Mouse (Mus musculus) stomach, postnatal 0 days (tissue): ENCODE data around the gene Xylt2. TPM values are rescaled to one million over a fixed set of nuclear protein-coding genes. Genes with fewer than 3 reads are reported as not detected.

Source experiments
- ATAC-seq: fragments of 200-750 bp; cut with Nextera tagmentation; 2 replicates; pipeline ENCODE4 v1.8.0; 2017; ENCODE audit not compliant: low FRiP score, low TSS enrichment
- DNase-seq: peaks from one replicate; pipeline ENCODE4 v3.0.0-alpha.2; 2016; ENCODE audit warnings: low spot score
- H3K27ac ChIP-seq: fragments of 300-500 bp; sonication (generic); replicated peaks from 2 replicates; pipeline ENCODE4 v1.5.1; 2014; ENCODE audit warnings: mild to moderate bottlenecking, control low read depth
- H3K27me3 ChIP-seq: fragments of 300-500 bp; sonication (generic); 2 replicates; pipeline ENCODE4 v1.6.1; 2014; ENCODE audit warnings: low read length; ENCODE audit not compliant: control insufficient read depth, insufficient read depth
- H3K36me3 ChIP-seq: fragments of 300-500 bp; sonication (generic); 2 replicates; pipeline ENCODE4 v1.6.1; 2014; ENCODE audit warnings: low read length, mixed read lengths; ENCODE audit not compliant: control insufficient read depth, insufficient read depth
- H3K4me1 ChIP-seq: fragments of 300-500 bp; sonication (generic); replicated peaks from 2 replicates; pipeline ENCODE4 v1.6.1; 2014; ENCODE audit warnings: antibody characterized with exemption; ENCODE audit not compliant: control insufficient read depth, insufficient read depth
- H3K4me2 ChIP-seq: fragments of 300-500 bp; sonication (generic); replicated peaks from 2 replicates; pipeline ENCODE4 v1.6.1; 2014; ENCODE audit warnings: low read depth, mild to moderate bottlenecking, control low read depth, moderate library complexity
- H3K4me3 ChIP-seq: fragments of 300-500 bp; sonication (generic); 2 replicates; pipeline ENCODE4 v1.5.1; 2014; ENCODE audit warnings: low read depth, low read length, control low read depth
- H3K9ac ChIP-seq: fragments of 300-500 bp; sonication (generic); 2 replicates; pipeline ENCODE4 v1.6.1; 2014; ENCODE audit warnings: mild to moderate bottlenecking, low read length, control low read depth, mixed read lengths
- H3K9me3 ChIP-seq: fragments of 300-500 bp; sonication (generic); 2 replicates; pipeline ENCODE4 v1.6.1; 2016; ENCODE audit warnings: low read length; ENCODE audit not compliant: control insufficient read depth
- CTCF ChIP-seq: IDR thresholded peaks from 2 replicates; pipeline ENCODE4 v1.5.1; 2016; ENCODE audit warnings: antibody characterized with exemption, low read depth, mild to moderate bottlenecking, moderate library complexity
- EP300 ChIP-seq: optimal IDR thresholded peaks from 2 replicates; pipeline ENCODE3; 2016; ENCODE audit warnings: antibody characterized with exemption
- WGBS: fragments of 180-500 bp; shearing (Covaris S2); extraction: QIAGEN DNeasy Blood & Tissue Kit; methylation state at CpG from one replicate; pipeline ENCODE4 v1.1.7; 2014; 5-methylcytosine and 5-hydroxymethylcytosine counted together
- polyA plus RNA-seq: library from polyadenylated mRNA; unstranded; fragments of >200 nt; fragmentation: Nextera tagmentation; extraction: Ambion mirVana; gene quantifications from 2 replicates; pipeline ENCODE4 v1.2.1, GENCODE M21; 2015

Xylt2 gene
- polyA plus RNA-seq, 1 experiment from 2014 or later, result 8.4 TPM

GRCm38 (mm10) chr11:94715622-94716021 lies 38.3 kb upstream of the Xylt2 start:
- TF ChIP-seq CTCF (no peak), EP300 (no peak)
- H3K27me3 ChIP-seq, result no peaks in the 10 kb centered on the region
- DNase-seq (no peak), ATAC-seq (no peak)
- no peaks in the 10 kb centered on the region for H3K9me3 ChIP-seq
- no peak overlapping the region for H3K4me2 ChIP-seq
- 57% methylated on average over 5 of the region's 5 CpGs for WGBS
- no peaks in the 10 kb centered on the region for H3K4me1 ChIP-seq
- no peak overlapping the region for H3K9ac ChIP-seq
- H3K27ac ChIP-seq, result no peak overlapping the region
- H3K36me3 ChIP-seq, result no peaks in the 10 kb centered on the region
- H3K4me3 ChIP-seq, result no peak overlapping the region

GRCm38 (mm10) chr11:94713246-94713860 lies 36.0 kb upstream of the Xylt2 start:
- ATAC-seq, result no peak
- no peaks in the 10 kb centered on the region for H3K27me3 ChIP-seq
- no peak overlapping the region for H3K4me2 ChIP-seq
- H3K9ac ChIP-seq, result no peak overlapping the region
- no peak overlapping the region for H3K27ac ChIP-seq
- no peaks in the 10 kb centered on the region for H3K4me1 ChIP-seq
- WGBS, result 32% methylated on average over 11 of the region's 11 CpGs
- H3K9me3 ChIP-seq, result no peaks in the 10 kb centered on the region
- no peak for DNase-seq
- H3K36me3 ChIP-seq, result no peaks in the 10 kb centered on the region
- H3K4me3 ChIP-seq, result no peak overlapping the region
- TF ChIP-seq CTCF (no peak), EP300 (no peak)

GRCm38 (mm10) chr11:94704472-94704871 lies 27.2 kb upstream of the Xylt2 start, which contains the start of gene Gm11541:
Gene Gm11541 (minus strand): TSS chr11:94704499.
- 44% methylated on average over 5 of the region's 5 CpGs for WGBS
- TF ChIP-seq CTCF (no peak), EP300 (no peak)
- H3K27ac ChIP-seq, result no peak within 1 kb of the TSS
- ATAC-seq (no peak), DNase-seq (no peak)
- no peaks in the 10 kb centered on the region for H3K9me3 ChIP-seq
- H3K36me3 ChIP-seq, result no peaks in the 10 kb centered on the region
- no peaks in the 10 kb centered on the region for H3K4me1 ChIP-seq
- no peaks in the 10 kb centered on the region for H3K27me3 ChIP-seq
- no peak within 1 kb of the TSS for H3K9ac ChIP-seq
- no peak within 1 kb of the TSS for H3K4me3 ChIP-seq
- H3K4me2 ChIP-seq, result no peak within 1 kb of the TSS

- Histone ChIP-seq H3K27me3 (no peaks in the 10 kb centered on the region), H3K9ac (no peak overlapping the region), H3K27ac (no peak overlapping the region), H3K9me3 (no peaks in the 10 kb centered on the region), H3K4me2 (no peak overlapping the region), H3K4me3 (no peak overlapping the region), H3K36me3 (no peaks in the 10 kb centered on the region), H3K4me1 (no peaks in the 10 kb centered on the region)
- DNase-seq (no peak), ATAC-seq (no peak)
- 47% methylated on average over 7 of the region's 7 CpGs for WGBS
- TF ChIP-seq CTCF (peak; percentile 51), EP300 (no peak)
These were observed 26.7 kb upstream of the Xylt2 start for GRCm38 (mm10) chr11:94704020-94704419.

- Histone ChIP-seq H3K9ac (no peak overlapping the region), H3K27me3 (no peaks in the 10 kb centered on the region), H3K36me3 (no peaks in the 10 kb centered on the region), H3K9me3 (no peaks in the 10 kb centered on the region), H3K27ac (no peak overlapping the region), H3K4me2 (no peak overlapping the region), H3K4me1 (no peaks in the 10 kb centered on the region), H3K4me3 (no peak overlapping the region)
- ATAC-seq (no peak), DNase-seq (no peak)
- WGBS, result 17% methylated on average over 3 of the region's 3 CpGs
- TF ChIP-seq CTCF, result no peak
- no peak for TF ChIP-seq EP300
These were observed 24.9 kb upstream of the Xylt2 start for GRCm38 (mm10) chr11:94702216-94702610.

- no peaks in the 10 kb centered on the region for H3K27me3 ChIP-seq
- H3K9ac ChIP-seq, result no peak overlapping the region
- no peaks in the 10 kb centered on the region for H3K9me3 ChIP-seq
- TF ChIP-seq CTCF (no peak), EP300 (no peak)
- no peak overlapping the region for H3K27ac ChIP-seq
- H3K4me3 ChIP-seq, result no peak overlapping the region
- ATAC-seq (no peak), DNase-seq (no peak)
- no peaks in the 10 kb centered on the region for H3K36me3 ChIP-seq
- 25% methylated on average over 27 of the region's 27 CpGs for WGBS
- H3K4me2 ChIP-seq, result peak overlapping the region; percentile 42
- H3K4me1 ChIP-seq, result no peaks in the 10 kb centered on the region
These were observed 24.3 kb upstream of the Xylt2 start for GRCm38 (mm10) chr11:94701401-94702215.
